Mouse (Mus musculus) T-helper 17 cell (primary cell): Measurements from ENCODE around the gene Aimp2.

Source experiments
- in situ Hi-C, 2 experiments: fragments of 300-600 bp; cut with MboI, MseI; formaldehyde crosslinking; loops; 1 replicate in 1 of 2; 2 replicates in 1 of 2; pipeline ENCODE4 v1.15.1; 2025; ENCODE audit warnings: high pct_unique_total_duplicates in 2 of 2

Aimp2 gene

GRCm38 (mm10) chr5:143909417-143910400 is at the start of gene Aimp2, which contains the start of gene Pms2:
Aimp2 (minus strand) TSS chr5:143909847.
Pms2 (plus strand) TSS chr5:143909964.
- in situ Hi-C loops, result loop anchor here (5.0 kb wide), 1 partner anchor 177 kb away; the partner anchor contains the start of gene Usp42 (in 2 of the 2)

GRCm38 (mm10) chr5:143957101-143957500 is 47.5 kb upstream of the Aimp2 start:
- in situ Hi-C loops, result no loop called here

- in situ Hi-C loops, result no loop called here
These were observed 40.4 kb upstream of the Aimp2 start for GRCm38 (mm10) chr5:143950016-143950415.

- in situ Hi-C loops, result no loop called here
These were observed 38.7 kb upstream of the Aimp2 start for GRCm38 (mm10) chr5:143948361-143948760.

GRCm38 (mm10) chr5:143943231-143944125 is 33.8 kb upstream of the Aimp2 start:
- in situ Hi-C loops, result no loop called here

GRCm38 (mm10) chr5:143941588-143941987 is 31.9 kb upstream of the Aimp2 start:
- in situ Hi-C loops, result no loop called here

- in situ Hi-C loops, result no loop called here
These were observed 26.5 kb upstream of the Aimp2 start for GRCm38 (mm10) chr5:143936156-143936555.

- in situ Hi-C loops, result no loop called here
These were observed 24.2 kb upstream of the Aimp2 start for GRCm38 (mm10) chr5:143933875-143934274.

- in situ Hi-C loops, result no loop called here
These were observed 23.8 kb upstream of the Aimp2 start for GRCm38 (mm10) chr5:143933414-143933813.

- in situ Hi-C loops, result no loop called here
These were observed 23.2 kb upstream of the Aimp2 start, which contains the start of gene Rsph10b for GRCm38 (mm10) chr5:143932831-143933230. Rsph10b (plus strand) TSS chr5:143933035.

GRCm38 (mm10) chr5:143931863-143932580 is 22.4 kb upstream of the Aimp2 start:
- in situ Hi-C loops, result no loop called here

GRCm38 (mm10) chr5:143930656-143931055 is 21.0 kb upstream of the Aimp2 start:
- in situ Hi-C loops, result no loop called here

GRCm38 (mm10) chr5:143929291-143929690 is 19.6 kb upstream of the Aimp2 start:
- in situ Hi-C loops, result no loop called here

- in situ Hi-C loops, result no loop called here
These were observed 18.2 kb upstream of the Aimp2 start, which contains the start of gene Gm42421 for GRCm38 (mm10) chr5:143927875-143928274. Gm42421 (plus strand) TSS chr5:143928175.

GRCm38 (mm10) chr5:143924781-143925452 is 15.3 kb upstream of the Aimp2 start:
- in situ Hi-C loops, result no loop called here

- in situ Hi-C loops, result no loop called here
These were observed 8.5 kb upstream of the Aimp2 start for GRCm38 (mm10) chr5:143918120-143918519.

- in situ Hi-C loops, result no loop called here
These were observed 7.8 kb upstream of the Aimp2 start for GRCm38 (mm10) chr5:143917418-143917817.

- in situ Hi-C loops, result no loop called here
These were observed 6.6 kb upstream of the Aimp2 start for GRCm38 (mm10) chr5:143916221-143916620.

- in situ Hi-C loops, result loop anchor here (5.0 kb wide), 1 partner anchor 177 kb away; the partner anchor contains the start of gene Usp42 (in 2 of the 2)
These were observed 721 bp downstream of the Aimp2 start for GRCm38 (mm10) chr5:143908926-143909325.

- in situ Hi-C loops, result loop anchor here (5.0 kb wide), 1 partner anchor 174 kb away; the partner anchor contains the start of gene Usp42 (in 2 of the 2)
These were observed 3.2 kb downstream of the Aimp2 start for GRCm38 (mm10) chr5:143906429-143906828.
